13 mouse cellular contexts compared by ENCODE assay signal in the genomic region with DNA sequence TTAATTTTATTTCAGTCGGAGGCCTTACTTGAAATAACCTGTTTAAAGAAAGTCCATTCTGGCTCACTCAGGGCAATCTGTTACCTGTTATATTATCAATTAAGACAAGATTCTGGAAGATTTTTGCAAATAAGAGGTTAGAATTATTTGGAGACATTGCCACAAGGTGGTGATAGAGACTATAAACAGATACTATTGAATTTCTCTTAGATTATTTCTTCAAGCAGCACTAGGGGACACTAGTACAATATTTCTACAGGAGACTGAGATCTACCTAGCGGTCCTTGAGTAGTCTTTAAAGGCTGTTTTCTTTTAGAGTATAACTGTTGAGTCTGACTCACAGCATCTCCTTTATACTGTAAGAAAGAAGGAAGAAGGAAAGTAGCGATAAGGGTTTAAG. TPM values are rescaled to one million over a fixed set of nuclear protein-coding genes. Genes with fewer than 3 reads are reported as not detected.
A peak's percentile ranks its signal among the peaks of the same experiment; 100 is the strongest.
DNase-seq lines count a peak whose midpoint lies in the region; ATAC-seq and TF ChIP-seq lines count a peak whose summit lies in the region.
"Had no signal": no experiment of that assay in that cellular context is flagged by ENCODE, and none has a peak within 500 bp of the region (broad histone marks: within the 10 kb centered on the region; RNA-seq: fewer than 3 reads in every experiment).

No protein-coding gene starts in this region.

- ATAC-seq in intestine, postnatal 0 days, result no peak
- ATAC-seq in intestine, embryonic 16.5 days, result no peak

- H3K36me3 ChIP-seq in intestine, postnatal 0 days (ENCODE audit: control insufficient read depth, insufficient read depth), result no peaks in the 10 kb centered on the region
- no peaks in the 10 kb centered on the region for H3K36me3 ChIP-seq in intestine, embryonic 16.5 days (ENCODE audit: control insufficient read depth, insufficient read depth, low read length)
- H3K36me3 ChIP-seq: neural tube, embryonic 12.5 days had no signal

- no peak overlapping the region for H3K27ac ChIP-seq in intestine, postnatal 0 days (ENCODE audit: low read depth, low read length)
- no peak overlapping the region for H3K27ac ChIP-seq in intestine, embryonic 16.5 days (ENCODE audit: low read length)
- H3K27ac ChIP-seq: macrophage; neural tube, embryonic 12.5 days had no signal

- WGBS in intestine, postnatal 0 days, result 73% methylated on average over 3 of the region's 3 CpGs
- WGBS in intestine, embryonic 16.5 days, result 73% methylated on average over 3 of the region's 3 CpGs

- peak; percentile 10 for DNase-seq in lung, postnatal 10 days
- no peak for DNase-seq in lung, postnatal 4 days
- DNase-seq in NIH3T3 (ENCODE audit: low read depth), result peak; percentile 68
- peak; percentile 19 for DNase-seq in retina, postnatal 7 days (ENCODE audit: low read depth, low spot score)
- no peak for DNase-seq in spleen, postnatal 10 days (ENCODE audit: low spot score in 2 of 2)
- DNase-seq in spleen, adult 18-20 months, result no peak
- DNase-seq: embryo, embryonic 11 days; gastrocnemius, postnatal 10 days; heart, postnatal 14 days had no signal

- H3K4me2 ChIP-seq in intestine, postnatal 0 days (replicated peaks; ENCODE audit: low read depth), result no peak overlapping the region
- H3K4me2 ChIP-seq in intestine, embryonic 16.5 days (ENCODE audit: low read depth, low read length), result no peak overlapping the region
- H3K4me2 ChIP-seq: neural tube, embryonic 12.5 days had no signal

- no peak overlapping the region for H3K4me3 ChIP-seq in intestine, postnatal 0 days (ENCODE audit: low read depth, low read length)
- H3K4me3 ChIP-seq in intestine, embryonic 16.5 days (ENCODE audit: low read length), result no peak overlapping the region
- H3K4me3 ChIP-seq: neural tube, embryonic 12.5 days had no signal

- no peaks in the 10 kb centered on the region for H3K9me3 ChIP-seq in intestine, postnatal 0 days (ENCODE audit: control insufficient read depth)
- H3K9me3 ChIP-seq in intestine, embryonic 16.5 days (ENCODE audit: control insufficient read depth, low read length), result no peaks in the 10 kb centered on the region
- H3K9me3 ChIP-seq: neural tube, embryonic 12.5 days had no signal

- peak; percentile 69 for TF ChIP-seq CTCF in intestine, postnatal 0 days (IDR thresholded peaks at IDR 0.05; ENCODE audit: low read depth)

- no peak overlapping the region for H3K9ac ChIP-seq in intestine, postnatal 0 days (ENCODE audit: low read depth, low read length)
- H3K9ac ChIP-seq in intestine, embryonic 16.5 days (ENCODE audit: low read depth, low read length), result no peak overlapping the region
- H3K9ac ChIP-seq: neural tube, embryonic 12.5 days had no signal

- H3K4me1 ChIP-seq in intestine, postnatal 0 days (replicated peaks; ENCODE audit: control insufficient read depth, insufficient read depth, low read length), result no peaks in the 10 kb centered on the region
- no peaks in the 10 kb centered on the region for H3K4me1 ChIP-seq in intestine, embryonic 16.5 days (ENCODE audit: control insufficient read depth, insufficient read depth, low read length)

- H3K27me3 ChIP-seq in intestine, postnatal 0 days (replicated peaks; ENCODE audit: control insufficient read depth, insufficient read depth, low read length), result no peaks in the 10 kb centered on the region
- no peaks in the 10 kb centered on the region for H3K27me3 ChIP-seq in intestine, embryonic 16.5 days (replicated peaks; ENCODE audit: control insufficient read depth, insufficient read depth, low read length)
- H3K27me3 ChIP-seq: neural tube, embryonic 12.5 days had no signal

RNA-seq across cellular contexts. Expression of gene Hormad2, which starts 4.3 kb away (rescaled TPM):
- polyA plus RNA-seq in intestine, postnatal 0 days (2015; fragmentation: Nextera tagmentation; extraction: Ambion mirVana), result 0.21 and 0.25 TPM in 2 replicates
- 0.22 and 0.35 TPM in 2 replicates for polyA plus RNA-seq in intestine, embryonic 16.5 days (2015; fragmentation: Nextera tagmentation; extraction: Ambion mirVana)
- polyA plus RNA-seq: macrophage; neural tube, embryonic 12.5 days had no signal

Comparison
In these comparisons a context has a peak if more than half of its experiments do, and no peak if none do; other contexts are left out.
1. DNase-seq: peak in lung, postnatal 10 days (single experiment), NIH3T3 (single experiment) and retina, postnatal 7 days (single experiment); none in lung, postnatal 4 days (0 of 2), spleen, postnatal 10 days (0 of 2) and spleen, adult 18-20 months (0 of 2).